8 mouse cellular contexts compared by ENCODE assay signal in the genomic region with DNA sequence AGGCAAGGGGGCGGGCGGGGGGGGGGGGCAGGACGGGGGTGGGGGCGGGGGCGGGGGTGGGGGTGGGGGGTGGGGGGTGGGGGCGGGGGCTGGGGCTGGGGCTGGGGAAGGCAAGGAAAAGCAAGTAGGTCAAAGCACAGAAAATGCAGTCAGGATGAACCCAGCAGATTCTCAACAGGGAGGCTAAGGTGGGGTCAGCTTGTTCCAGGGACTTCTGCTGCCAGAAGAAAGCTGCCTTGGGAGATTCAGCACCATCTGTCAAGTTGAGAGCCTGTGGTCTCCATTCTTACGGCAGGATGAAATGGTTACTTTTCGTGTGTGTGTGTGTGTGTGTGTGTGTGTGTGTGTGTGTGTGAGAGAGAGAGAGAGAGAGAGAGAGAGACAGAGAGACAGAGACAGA.
DNase-seq lines count a peak whose midpoint lies in the region; ATAC-seq lines count a peak whose summit lies in the region.

No protein-coding gene starts in this region.

- no peaks in the 10 kb centered on the region for H3K27me3 ChIP-seq in embryonic facial prominence, embryonic 13.5 days
- no peaks in the 10 kb centered on the region for H3K27me3 ChIP-seq in hindbrain, embryonic 12.5 days

- peak overlapping the region; percentile 43 for H3K4me2 ChIP-seq in embryonic facial prominence, embryonic 13.5 days
- H3K4me2 ChIP-seq in hindbrain, embryonic 12.5 days (replicated peaks), result peak overlapping the region; percentile 36

- H3K4me1 ChIP-seq in embryonic facial prominence, embryonic 13.5 days, result peaks cover 9% of the 10 kb centered on the region
- H3K4me1 ChIP-seq in hindbrain, embryonic 12.5 days, result peaks cover 10% of the 10 kb centered on the region

- ATAC-seq in cerebellum, adult (ENCODE audit: insufficient number of reproducible peaks, low FRiP score, low TSS enrichment), result no peak; the same call in 1 of the 2 replicates
- no peak for ATAC-seq in embryonic facial prominence, embryonic 13.5 days (ENCODE audit: insufficient number of reproducible peaks, insufficient read depth, low FRiP score, low TSS enrichment, low read depth)
- no peak for ATAC-seq in hindbrain, embryonic 12.5 days (ENCODE audit: low FRiP score)

- no peaks in the 10 kb centered on the region for H3K36me3 ChIP-seq in embryonic facial prominence, embryonic 13.5 days
- H3K36me3 ChIP-seq in hindbrain, embryonic 12.5 days, result no peaks in the 10 kb centered on the region

- peak; percentile 28 for DNase-seq in cerebellum, adult 11 months
- peak; percentile 16 for DNase-seq in MN1 (ENCODE audit: low spot score)
- no peak for DNase-seq in adrenal gland, postnatal 14 days
- no peak for DNase-seq in layer of hippocampus, adult 18-20 months (ENCODE audit: low spot score in 2 of 2)
- no peak for DNase-seq in yolk sac, embryonic 10.5 days (ENCODE audit: low spot score)

- no peak overlapping the region; the same call in 1 of the 2 replicates for H3K9ac ChIP-seq in embryonic facial prominence, embryonic 13.5 days
- H3K9ac ChIP-seq in hindbrain, embryonic 12.5 days, result no peak overlapping the region

- H3K9me3 ChIP-seq in embryonic facial prominence, embryonic 13.5 days, result no peaks in the 10 kb centered on the region
- no peaks in the 10 kb centered on the region for H3K9me3 ChIP-seq in hindbrain, embryonic 12.5 days (replicated peaks)

- peak overlapping the region; percentile 83 for H3K27ac ChIP-seq in embryonic facial prominence, embryonic 13.5 days
- H3K27ac ChIP-seq in hindbrain, embryonic 12.5 days, result no peak overlapping the region

- 7% methylated on average over 5 of the region's 8 CpGs for WGBS in embryonic facial prominence, embryonic 13.5 days
- 29% methylated on average over 2 of the region's 8 CpGs for WGBS in hindbrain, embryonic 12.5 days

- no peak overlapping the region for H3K4me3 ChIP-seq in embryonic facial prominence, embryonic 13.5 days
- no peak overlapping the region for H3K4me3 ChIP-seq in hindbrain, embryonic 12.5 days

Comparison
In these comparisons a context has a peak if more than half of its experiments do, and no peak if none do; other contexts are left out.
1. DNase-seq: peak in cerebellum, adult 11 months (single experiment) and MN1 (single experiment); none in adrenal gland, postnatal 14 days (single experiment), layer of hippocampus, adult 18-20 months (0 of 2) and yolk sac, embryonic 10.5 days (single experiment).